Mouse (Mus musculus): Measurements from ENCODE around the gene Ypel2.

Ypel2 gene

DNA sequence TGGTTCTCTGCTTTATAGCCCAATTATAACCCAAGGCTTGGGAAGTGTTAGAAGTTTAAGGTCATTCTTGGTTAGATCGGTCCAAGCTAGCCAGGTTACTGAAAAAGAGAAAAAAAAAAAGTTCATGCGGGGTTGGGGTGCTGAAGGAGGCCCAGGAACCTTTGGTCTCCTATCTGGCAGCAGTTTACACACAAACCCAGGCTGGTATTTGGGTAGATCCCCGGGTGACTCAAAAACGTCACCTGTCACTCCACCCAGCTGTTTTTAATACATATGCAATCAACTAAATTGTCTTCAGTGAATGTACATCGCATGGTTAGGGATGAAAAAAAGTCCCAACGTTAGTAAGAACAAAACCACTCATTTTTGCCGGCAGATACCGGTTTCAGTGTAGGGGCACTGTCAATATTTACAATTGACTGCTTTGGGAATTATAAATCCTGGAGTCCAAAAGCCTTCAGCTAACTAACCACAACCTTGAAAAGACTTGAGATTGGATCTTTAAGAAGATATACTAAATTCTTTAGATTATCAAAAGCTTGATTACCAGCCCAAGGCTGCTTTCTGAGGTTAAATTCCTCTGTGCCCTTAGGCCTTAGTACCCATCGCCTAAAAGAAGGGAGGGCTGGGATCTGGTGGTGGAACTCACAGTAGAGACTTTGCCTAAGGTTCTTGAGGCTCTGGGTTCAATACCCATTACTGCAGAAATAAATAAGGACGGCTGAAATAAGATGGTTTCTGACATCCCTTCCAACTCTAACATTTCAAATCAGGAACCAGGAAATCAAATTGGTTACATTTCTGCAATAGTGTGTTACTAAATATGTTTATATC is 1.5 kb upstream of the Ypel2 start:
- no peak for DNase-seq

DNA sequence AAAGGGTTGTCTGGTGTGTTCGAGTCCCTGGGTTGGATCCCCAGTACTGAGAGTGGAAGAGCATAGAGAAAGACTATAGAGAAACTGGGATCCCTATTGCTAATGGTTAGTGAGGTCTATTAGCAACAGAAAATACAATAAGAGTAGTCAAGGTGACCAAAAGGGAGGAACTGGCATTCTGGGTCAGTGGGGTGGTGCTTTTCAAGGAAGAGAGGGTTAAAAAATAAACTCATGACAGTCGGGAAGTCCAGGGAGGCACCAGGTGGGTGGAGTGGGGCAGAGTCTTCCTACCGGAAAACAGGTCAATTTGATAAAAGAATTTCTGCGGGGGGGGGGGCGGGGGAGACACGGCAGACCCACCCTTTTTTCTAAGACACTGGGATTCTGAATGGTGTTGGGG is 823 bp upstream of the Ypel2 start:
- DNase-seq: no peak

DNA sequence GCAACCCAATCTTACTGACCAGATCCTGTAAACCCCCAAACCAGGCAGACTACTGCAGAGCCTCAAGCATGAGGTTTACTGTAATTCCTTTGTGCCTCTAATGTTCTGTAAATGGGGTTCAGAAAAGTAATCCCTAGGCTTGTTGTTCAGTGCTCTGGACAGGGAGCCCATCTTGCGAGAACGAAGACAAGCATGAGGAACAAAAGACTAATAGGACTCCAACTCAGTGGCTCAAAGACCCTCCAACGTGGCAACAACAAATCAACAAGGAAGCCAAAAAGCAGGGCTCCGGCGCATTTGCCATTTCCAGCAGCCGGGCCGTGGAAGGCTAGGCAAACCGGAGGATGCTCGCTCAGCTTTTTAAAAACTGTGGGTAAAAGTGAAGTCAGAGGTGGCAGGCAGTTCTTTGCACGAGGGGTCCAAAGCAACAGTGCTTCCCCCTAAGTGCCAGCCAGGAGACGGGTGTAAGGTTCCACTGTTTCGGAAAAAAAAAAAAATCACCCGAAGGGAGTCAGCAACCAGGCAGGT is 982 bp downstream of the Ypel2 start:
- no peak for DNase-seq

DNA sequence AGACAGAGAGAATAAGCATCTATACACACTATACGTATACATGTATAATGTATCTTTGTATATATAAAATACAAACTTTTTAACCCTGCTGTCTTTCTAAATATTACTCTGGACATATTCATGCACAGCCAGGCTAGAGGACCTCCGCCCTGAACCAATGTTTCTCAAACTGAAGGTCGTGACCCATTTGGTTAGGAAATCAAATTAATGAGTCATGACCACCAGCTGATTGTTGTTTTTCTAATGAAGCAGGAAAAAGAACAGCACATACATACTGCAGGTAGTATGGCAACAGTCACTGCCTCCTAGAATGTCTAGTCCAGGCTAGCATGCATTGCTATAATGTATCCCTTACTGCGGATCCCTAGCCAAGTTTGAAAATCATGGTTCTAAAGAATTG is 2.3 kb downstream of the Ypel2 start:
- DNase-seq: no peak

DNA sequence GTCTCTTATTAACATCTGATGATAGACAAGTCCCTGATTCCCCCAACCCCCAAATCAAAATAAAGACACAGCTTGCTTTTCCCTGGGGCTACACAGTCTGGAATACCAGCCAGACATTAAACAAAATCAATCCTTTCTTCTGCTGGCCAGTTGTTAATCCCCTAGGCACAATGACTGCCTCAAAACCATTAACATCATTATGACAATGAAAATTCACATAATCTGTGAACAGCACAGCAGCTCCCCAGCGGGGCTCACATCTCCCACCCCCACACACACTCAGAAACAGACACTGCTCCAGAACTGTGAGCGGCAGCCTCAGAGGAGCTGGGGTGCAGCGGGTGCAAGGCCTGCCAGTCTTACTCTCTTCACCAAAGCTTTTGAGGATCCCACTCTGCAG is 3.2 kb downstream of the Ypel2 start:
- no peak for DNase-seq

DNA sequence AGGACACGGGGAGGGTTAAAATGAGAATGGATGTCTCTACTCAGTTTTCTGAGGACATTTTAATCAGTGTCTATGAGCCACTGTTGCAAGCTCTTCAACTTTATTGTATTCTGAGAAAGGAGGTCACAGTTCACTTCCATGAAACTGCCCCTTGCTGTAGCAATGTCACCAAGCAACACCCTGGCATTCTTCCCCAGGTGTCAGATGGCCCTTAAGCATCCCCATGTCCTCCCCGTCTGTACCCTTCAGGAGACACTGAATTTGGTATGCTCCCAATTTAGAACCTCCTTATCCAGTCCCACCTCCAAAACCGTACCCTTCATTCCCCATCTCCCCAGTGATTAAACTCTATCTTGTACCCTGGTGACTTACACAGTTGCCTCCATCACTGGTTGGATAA is 8.5 kb downstream of the Ypel2 start:
- peak; percentile 50 for DNase-seq

DNA sequence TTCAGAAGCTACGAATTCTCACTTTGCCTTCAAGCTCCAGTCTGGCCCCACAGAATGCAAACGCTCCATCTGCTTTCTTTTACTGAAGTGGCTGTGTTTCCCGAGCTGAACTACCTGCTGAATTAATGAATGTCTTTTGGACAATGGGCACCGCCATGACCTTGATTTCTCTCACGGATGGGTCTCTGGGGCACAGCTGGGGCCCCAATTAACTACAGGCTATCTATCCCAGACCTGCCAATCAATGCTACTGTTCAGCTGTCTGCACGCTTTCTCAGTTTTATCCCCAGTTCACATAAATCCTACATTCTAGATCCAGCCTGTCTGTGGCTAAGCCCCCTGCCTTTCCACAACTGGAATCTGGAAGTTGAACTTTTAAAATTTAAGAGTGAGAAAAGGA is 10.5 kb downstream of the Ypel2 start:
- DNase-seq: no peak

DNA sequence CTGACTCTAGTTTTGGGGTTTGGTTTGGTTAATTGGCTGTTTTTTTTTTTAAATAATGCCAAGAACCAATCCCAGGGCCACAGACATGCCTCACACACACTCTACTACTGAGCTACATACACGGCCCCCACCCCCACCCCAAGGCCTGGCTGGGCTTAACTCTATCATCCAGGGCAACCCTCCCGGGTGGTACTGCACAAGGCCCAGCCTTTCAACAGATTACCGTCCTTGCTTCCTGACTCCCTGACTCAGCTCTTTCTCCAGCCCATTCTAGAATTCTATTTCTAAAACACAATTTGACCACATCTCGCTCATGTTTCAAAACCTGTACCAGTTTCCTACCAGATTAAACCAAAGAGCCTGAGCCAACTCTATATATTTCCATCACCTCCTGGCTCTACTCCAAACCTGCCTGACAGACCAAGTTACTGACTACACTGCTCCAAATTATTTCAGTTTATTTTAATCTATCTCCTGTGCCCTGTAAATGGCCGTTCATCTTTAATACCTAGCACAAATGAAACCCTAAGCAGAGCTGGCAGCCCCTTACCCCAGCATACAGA is 12.2 kb downstream of the Ypel2 start:
- no peak for DNase-seq

DNA sequence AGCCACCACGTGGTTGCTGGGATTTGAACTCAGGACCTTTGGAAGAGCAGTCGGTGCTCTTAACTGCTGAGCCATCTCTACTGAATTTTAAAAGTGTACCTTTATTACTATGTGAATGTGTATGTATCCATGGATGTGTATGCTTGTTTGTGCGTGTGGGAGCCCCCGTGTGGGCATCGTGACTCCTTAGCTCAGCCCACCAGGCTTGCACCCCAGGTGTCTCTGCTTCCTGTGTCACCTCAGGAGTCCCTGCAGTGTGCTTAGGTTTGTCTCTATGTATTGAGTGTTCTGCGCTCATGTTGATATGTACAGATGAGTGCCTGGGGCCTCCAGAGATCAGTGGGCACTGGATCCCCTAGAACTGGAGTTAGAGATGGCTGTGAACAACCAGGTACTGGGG is 13.0 kb downstream of the Ypel2 start:
- no peak for DNase-seq

DNA sequence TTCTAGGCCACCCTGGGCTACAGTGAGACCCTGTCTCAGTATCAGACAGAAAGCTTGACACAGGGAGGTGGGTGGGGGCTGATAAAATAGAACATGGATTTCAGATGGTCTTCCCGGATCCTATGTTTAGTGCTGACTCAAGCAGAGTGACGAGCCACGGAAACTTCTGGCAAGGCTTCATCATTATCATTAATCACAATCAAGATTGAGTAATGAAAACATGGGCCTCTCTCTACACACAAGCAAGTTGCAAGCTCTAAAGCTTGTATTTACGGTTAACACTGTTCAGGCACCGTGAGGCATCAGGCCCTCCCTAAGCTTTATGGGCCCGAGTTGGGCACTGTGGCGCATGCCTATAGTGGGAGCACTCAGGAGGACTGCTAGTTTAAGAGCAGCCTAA is 13.7 kb downstream of the Ypel2 start:
- DNase-seq: no peak

DNA sequence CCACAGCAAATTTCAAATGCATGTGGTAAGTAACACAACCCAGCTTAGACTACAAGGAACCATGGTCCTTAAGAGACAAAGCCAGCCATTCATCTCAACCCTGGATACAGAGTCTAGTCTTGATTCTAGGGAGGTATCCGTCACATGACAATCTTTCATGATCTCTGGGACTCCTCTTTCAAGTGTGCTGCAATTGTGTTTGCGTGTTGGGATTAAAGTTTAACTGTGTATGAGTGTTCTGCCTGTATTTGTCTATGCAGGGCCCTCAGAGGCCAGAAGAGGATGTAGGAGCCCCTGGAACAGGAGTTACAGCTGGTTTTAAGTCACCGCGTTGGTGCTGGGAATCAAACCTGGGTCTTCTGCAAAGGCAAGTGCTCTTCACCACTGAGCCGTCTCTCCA is 16.3 kb downstream of the Ypel2 start:
- no peak for DNase-seq

DNA sequence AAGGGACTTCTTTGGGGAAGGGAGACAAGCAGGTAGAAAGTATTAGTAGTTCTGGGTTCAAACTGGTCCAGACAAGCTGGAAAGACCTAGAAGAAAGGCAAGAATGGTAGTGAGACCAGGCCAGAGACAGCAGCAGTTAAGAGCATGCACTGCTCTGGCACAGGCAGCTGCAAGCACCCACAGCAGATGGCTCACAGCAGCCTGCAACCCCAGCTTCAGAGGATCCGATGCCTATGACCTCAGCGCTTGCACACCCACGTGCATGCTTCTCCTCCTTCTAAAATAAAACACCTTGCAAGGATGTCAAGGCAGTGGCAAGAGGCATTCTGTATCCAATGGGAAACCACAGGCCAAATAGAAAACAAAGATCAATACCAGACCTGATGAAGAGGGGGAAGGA is 19.1 kb downstream of the Ypel2 start:
- no peak for DNase-seq

DNA sequence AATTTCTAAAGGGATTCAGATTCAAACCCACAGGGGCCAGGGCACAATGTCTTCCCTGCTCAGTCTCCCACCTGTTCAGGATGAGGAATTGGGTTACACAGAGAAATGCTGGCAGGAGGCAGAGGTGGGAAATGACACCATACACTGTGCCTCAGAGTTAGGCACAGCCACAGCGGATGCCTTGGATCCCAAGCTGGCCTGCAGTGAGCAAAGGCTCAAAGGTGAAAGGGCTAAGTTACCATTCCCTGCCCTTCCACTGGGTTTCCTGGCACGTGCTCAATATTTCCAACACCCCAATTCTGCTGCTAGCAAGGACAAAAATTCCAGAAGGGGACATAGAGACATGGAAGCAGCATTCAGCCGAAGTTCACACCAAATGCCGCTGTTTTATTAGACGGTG is 20.3 kb downstream of the Ypel2 start:
- no peak for DNase-seq

DNA sequence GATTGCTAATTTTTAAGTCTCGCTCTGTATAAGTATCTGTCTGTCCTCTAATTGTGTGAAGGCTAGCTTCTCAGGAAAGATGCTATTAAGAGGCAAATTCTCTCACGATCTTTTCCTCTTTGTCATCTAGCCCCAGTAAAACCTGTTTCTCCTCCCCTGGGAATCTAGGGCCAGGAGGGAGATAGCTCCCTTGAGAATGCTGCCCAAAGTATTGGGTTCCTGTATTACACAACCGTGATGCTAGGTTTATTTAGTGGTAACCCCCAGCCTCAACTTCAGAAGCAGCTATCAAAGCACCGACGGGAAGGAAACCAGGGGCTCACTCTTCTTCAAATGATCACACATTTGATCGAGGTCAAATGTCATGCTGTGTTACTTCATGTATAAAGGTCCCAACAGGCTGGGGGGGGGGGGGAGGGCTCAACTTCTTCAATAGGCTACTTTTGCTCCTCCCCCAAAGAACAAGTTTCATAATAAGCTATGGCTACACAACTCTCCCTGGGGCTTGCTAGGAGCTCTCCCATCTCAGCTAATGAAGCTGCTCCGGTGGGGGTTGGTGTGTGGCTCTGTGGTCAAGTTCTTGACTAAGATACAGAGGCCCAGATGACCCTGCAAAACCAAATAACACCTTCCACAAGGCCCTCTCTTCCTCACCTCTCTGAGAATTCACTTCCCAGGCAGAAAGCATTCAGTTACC is 22.3 kb downstream of the Ypel2 start:
- no peak for DNase-seq

DNA sequence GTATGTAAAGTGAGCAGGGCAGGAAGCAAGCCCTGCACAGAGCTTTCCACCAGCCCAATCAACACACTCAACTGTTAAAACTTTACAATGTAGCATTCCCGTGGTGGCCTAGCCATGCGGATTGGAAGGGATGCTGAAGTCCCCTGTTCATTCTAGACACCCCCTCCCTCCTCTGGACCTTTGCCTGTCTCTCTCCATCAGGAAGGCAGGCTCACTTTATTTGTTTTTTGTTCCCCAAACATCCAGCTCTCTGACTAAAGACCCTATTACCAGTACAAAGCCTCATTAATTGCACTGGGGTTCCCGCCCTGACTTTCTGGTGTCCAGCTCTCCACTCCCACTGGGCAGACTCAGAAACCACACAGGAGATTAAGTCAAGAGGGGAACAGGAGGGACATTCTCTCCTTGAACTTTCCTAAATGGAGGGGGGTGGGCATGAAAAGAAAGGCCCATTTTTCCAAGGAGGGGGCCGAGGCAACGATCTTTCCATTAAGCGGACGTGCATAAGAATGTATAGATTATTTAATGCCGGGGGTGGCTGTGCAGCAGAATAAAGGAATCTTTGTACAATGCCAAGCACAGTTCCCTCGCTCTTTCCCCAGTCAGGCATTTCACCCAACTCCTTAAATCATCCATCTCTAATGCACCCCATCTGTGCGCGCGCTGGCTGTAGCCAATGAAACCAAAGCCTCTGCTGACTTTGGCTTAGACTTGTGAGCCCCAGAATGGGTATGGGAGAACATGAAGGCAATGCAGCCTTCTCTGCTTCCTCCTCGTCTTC is 24.3 kb downstream of the Ypel2 start:
- DNase-seq: no peak

DNA sequence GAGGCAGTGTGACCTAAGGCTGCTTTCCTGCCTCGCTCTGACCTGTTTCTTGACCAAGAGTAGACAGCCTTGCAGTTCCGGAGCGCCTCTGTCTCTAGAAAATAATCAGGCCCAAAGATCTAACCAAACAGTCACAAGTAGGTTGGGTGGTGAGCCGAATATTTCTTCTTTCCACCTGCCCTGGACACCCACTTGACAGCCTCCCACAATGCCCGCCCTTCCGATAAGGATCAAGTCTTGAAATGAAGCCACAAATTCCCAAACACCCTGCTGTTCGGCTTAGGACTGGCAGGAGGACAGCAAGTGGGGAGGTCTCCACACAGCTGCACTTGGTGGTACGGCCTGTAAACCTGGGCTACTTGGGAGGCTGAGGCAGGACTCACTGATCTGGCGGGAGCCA is 26.0 kb downstream of the Ypel2 start:
- no peak for DNase-seq

DNA sequence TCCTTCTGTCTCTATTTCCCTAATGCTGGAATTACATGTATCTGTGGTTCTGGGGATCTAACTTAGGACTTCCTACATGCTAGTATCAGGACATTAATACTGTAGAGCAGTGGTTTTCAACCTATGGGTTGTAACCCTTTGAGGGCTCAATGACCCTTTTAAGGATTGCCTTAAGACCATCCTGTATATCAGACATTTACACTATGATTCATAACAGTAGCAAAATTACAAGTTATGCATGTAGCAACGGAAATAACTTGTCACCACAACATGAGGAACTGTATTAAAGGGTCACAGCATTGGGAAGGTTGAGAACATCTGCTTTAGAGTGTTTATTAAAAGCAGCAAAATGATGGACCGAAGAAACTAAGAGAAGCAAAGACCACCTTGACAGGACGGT is 26.8 kb downstream of the Ypel2 start:
- DNase-seq: no peak

DNA sequence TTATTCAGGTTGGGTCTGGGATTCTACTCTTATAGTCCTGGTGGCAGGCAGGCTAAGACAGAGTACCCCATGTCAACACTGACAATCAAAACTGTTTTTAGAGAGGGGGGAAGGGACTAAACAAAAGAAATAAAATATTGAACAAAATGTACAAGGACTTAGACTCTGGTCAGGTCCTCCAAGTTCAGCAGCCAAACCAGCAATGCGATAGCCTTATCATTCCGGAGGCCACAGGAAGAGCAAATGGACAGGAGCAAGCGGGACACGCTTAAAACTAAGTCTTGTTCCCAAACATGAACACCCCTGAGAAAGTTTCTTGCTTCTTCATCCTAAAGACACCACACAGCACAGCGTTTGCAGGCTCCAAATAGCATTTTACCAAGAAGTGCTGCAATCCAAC is 28.4 kb downstream of the Ypel2 start:
- no peak for DNase-seq

DNA sequence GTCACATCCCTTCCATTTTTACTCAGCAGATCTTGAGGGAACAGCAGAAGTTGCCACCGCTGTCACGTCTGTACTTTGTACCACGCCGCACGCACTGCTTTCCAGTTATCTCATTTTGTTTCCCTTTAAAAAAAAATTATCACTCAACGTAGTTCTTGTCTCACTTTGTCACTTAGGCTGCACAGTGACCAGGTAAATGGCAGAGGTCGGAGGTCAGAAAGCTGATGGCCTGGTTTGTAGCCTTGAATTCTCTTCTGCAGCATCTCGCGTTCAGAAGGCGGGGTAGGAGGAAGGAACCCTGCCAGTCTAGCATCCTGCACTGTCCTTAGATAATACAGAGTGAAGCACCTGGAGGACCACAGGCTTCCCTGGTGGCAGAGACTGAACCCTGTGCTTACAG is 29.8 kb downstream of the Ypel2 start:
- no peak for DNase-seq

DNA sequence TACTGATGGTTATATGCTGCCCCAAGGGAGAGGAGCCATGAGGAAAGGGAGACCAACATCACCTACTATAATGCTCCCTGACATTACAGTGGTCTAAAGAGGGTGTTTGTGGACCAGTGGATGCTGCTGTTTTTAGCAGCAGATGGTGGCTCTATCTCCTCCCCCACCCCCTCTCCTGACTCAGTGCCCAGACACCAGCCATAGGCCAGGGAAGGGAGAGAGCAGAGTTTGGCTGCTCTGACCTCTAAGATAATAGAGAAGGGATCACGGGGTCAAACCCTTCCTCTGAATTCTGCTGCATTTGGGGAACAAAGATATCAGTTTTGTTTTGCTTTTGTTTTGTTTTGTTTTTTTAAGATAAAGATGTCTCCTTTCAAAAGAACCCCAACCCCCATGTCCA is 30.5 kb downstream of the Ypel2 start:
- DNase-seq: no peak

DNA sequence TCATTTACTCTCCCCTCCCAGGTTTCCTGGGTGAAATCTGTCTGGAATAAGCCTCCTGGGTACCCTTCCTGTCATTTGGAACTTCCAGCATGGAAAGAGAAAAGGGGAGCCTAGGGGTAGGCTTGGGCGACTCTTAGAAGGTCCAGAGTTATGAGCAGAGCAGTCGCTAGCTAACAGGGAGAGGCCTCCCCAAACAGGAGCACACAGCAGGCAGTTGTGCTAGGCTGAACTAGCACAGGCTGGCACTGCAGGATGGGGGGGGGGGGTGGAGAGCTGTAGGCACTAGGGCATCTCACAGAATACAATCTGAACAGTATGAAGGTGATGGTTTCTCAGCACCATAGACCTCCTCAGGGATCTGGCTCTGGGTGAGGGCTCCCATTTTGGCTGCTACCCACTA is 31.1 kb downstream of the Ypel2 start:
- DNase-seq: no peak

DNA sequence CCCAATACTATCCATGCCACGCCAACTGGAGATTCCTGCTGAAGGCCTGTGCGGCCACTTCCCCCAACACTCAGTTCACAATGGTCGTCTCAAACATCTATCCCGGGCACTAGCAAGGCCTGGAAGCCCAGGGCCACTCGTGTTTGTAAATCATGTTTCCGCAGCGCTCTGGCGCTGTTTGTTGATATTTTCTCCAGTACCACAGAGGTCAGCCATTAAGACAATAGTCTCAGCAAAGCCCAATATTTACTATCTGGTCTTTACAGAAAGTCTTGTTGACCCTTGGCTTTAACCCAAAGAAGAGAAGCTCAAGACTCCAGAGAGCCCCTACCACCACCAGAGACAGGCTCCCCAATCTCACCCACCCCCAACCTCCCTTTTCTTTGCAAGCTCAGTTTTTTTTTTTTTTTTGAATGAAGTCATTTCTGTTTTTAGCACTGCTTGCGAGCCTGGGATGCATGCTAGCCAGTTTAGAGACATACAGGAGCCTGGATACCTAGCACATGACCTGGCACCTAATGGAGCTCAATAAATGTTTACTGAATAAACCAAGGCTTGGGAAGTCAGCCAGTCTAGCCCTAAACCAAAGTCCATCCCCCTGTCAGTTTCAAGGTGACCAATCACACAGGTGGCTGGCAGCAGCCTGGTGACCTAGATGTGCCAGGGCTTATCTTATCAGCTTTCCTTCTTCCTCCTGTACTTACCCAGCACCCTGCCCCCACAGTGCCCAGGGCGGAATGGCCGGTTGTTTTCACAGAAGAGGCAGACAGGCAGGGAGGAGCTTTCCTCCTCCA is 31.8 kb downstream of the Ypel2 start:
- DNase-seq: peak; percentile 38

DNA sequence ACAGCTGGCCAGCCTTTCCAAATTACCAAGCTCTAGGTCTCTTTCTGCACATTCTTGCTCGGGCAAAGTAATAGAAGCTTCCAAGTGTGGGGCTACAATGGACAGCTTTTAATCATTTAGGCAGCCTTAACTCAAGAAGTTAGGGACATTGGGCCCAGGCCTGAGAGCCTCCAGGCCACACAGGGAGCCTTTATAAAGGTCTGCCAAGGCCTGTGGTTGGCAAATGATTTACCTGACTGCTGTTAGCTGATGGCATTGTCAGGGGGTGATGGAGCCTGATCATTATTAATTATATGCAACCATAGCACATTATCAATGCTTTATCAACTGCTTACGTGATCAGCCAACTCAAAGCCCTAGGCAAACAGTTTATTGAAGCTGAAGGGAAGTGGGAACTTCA is 33.2 kb downstream of the Ypel2 start:
- DNase-seq: no peak
